Mouse (Mus musculus): ENCODE results near the gene Ugt1a7c.
A peak's percentile ranks its signal among the peaks of the same experiment; 100 is the strongest.

The Ugt1a7c gene

GRCm38 (mm10) chr1:88245881-88246280, 151.0 kb downstream of the Ugt1a7c start:
- no peak for DNase-seq

- DNase-seq: no peak
These were observed 151.5 kb downstream of the Ugt1a7c start for GRCm38 (mm10) chr1:88246386-88246785.

- no peak for DNase-seq
These were observed 152.8 kb downstream of the Ugt1a7c start for GRCm38 (mm10) chr1:88247660-88248059.

- no peak for DNase-seq
These were observed 153.8 kb downstream of the Ugt1a7c start for GRCm38 (mm10) chr1:88248658-88249057.

- DNase-seq: no peak
These were observed 154.7 kb downstream of the Ugt1a7c start for GRCm38 (mm10) chr1:88249596-88249995.

GRCm38 (mm10) chr1:88250023-88250422, 155.2 kb downstream of the Ugt1a7c start:
- DNase-seq: no peak

GRCm38 (mm10) chr1:88253106-88253505, 158.2 kb downstream of the Ugt1a7c start:
- no peak for DNase-seq

GRCm38 (mm10) chr1:88253540-88253939, 158.7 kb downstream of the Ugt1a7c start:
- DNase-seq: no peak

- DNase-seq: no peak
These were observed 160.1 kb downstream of the Ugt1a7c start for GRCm38 (mm10) chr1:88254793-88255465.

GRCm38 (mm10) chr1:88255466-88255857, 160.6 kb downstream of the Ugt1a7c start:
- DNase-seq: no peak

- DNase-seq: no peak
These were observed 161.3 kb downstream of the Ugt1a7c start for GRCm38 (mm10) chr1:88255989-88256754.

GRCm38 (mm10) chr1:88256886-88257663, 162.2 kb downstream of the Ugt1a7c start:
- no peak for DNase-seq

- no peak for DNase-seq
These were observed 162.8 kb downstream of the Ugt1a7c start for GRCm38 (mm10) chr1:88257681-88258080.

GRCm38 (mm10) chr1:88258361-88258760, 163.5 kb downstream of the Ugt1a7c start:
- no peak for DNase-seq

- peak; percentile 49 for DNase-seq
These were observed 164.2 kb downstream of the Ugt1a7c start for GRCm38 (mm10) chr1:88258881-88259642.

- DNase-seq: peak; percentile 46
These were observed 164.8 kb downstream of the Ugt1a7c start for GRCm38 (mm10) chr1:88259643-88260024.

GRCm38 (mm10) chr1:88260114-88260513, 165.3 kb downstream of the Ugt1a7c start:
- DNase-seq: no peak

- no peak for DNase-seq
These were observed 165.9 kb downstream of the Ugt1a7c start for GRCm38 (mm10) chr1:88260604-88261377.

- no peak for DNase-seq
These were observed 166.8 kb downstream of the Ugt1a7c start for GRCm38 (mm10) chr1:88261706-88262105.

- peak; percentile 67 for DNase-seq
These were observed 167.4 kb downstream of the Ugt1a7c start for GRCm38 (mm10) chr1:88262255-88262654.

- no peak for DNase-seq
These were observed 168.1 kb downstream of the Ugt1a7c start for GRCm38 (mm10) chr1:88262961-88263360.

GRCm38 (mm10) chr1:88263778-88264177, 168.9 kb downstream of the Ugt1a7c start:
- DNase-seq: no peak

Measured in embryo, embryonic 11 days (tissue).